Mouse (Mus musculus): ENCODE measurements around the gene Faim2. TPM values are rescaled to one million over a fixed set of nuclear protein-coding genes. Genes with fewer than 3 reads are reported as not detected.

The Faim2 gene
- total RNA-seq (2021) = 100 to 1,000 TPM; 421 to 422 TPM
- long read RNA-seq, experiment 1, full-length matches to known transcripts = 608 of 708 reads
- long read RNA-seq, experiment 1, partial matches to known transcripts = 18 of 708 reads
- long read RNA-seq, experiment 1, other reads (novel, unspliced or antisense) = 82 of 708 reads
- long read RNA-seq, experiment 2, full-length matches to known transcripts = 340 of 411 reads
- long read RNA-seq, experiment 2, partial matches to known transcripts = 12 of 411 reads
- long read RNA-seq, experiment 2, other reads (novel, unspliced or antisense) = 59 of 411 reads

DNA sequence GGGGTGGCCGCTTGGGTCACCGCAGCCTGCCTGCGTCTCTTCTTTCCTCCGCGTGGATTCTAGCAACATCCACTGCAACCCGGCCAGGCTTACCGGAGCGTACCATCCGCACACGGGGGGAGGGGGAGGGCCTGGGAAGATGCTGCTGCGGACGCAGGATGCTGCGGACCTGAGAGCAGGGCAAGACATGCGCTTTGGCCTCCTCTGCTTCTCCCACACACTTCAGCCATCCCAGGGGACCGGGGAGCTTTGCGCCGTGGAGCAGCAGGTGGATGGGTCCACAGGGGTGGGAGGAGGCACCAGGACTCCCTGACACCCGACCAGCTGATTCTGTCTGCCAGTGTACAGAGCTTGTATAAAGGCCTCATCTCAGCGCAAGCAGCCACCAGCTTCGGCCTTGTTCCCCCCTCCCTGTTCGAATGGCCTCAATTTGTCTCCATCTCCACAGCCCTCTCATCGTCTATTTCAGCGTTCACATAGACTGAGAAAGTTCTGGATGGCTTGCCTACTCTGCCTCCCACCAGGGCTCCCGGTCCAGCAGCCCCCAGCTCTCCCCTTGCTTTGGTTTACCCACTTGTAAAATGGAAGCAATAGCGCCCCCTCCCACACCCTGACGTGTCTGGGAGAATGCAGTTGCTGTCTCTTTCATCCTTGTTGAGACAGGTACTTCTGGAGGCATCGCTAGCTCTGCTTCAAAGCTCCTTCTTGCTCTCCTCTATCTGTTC is at the start of gene Faim2:
Gene Faim2, minus strand, starts transcription at position 537 of the 725 bp plus-strand sequence.
- peak; percentile 29 for TF ChIP-seq CTCF (IDR thresholded peaks at IDR 0.05)
- DNase-seq (ENCODE audit: extremely low spot score in 1 of 2, low spot score in 2 of 2) = peak; percentile 73 to 77
- Histone ChIP-seq H3K27ac (peak within 1 kb of the TSS; percentile 99), H3K4me3 (peak within 1 kb of the TSS; percentile 67)
- intact Hi-C loops (cut with DNase I) = no loop called here

DNA sequence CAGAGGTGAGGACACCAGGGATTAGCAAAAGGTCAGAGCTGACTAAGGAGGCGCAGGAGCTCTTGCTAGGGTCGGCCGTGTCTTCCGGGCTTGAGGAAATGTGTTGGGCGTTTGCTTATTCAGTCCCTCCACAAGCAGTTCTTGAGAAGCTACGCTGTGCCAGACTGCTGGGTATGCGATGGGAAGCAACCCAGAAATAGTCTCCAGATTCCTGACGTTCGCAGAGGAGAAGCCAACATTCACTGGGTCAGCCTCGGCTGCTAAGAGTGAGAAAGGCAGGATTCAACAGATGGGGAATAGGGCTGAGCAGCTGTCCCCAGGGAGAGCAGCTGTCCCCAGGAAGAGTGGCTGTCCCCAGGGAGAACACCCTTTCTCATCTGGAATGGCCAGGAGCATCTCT is 41.2 kb upstream of the Faim2 start:
- no peak overlapping the region for H3K4me3 ChIP-seq
- TF ChIP-seq CTCF (IDR thresholded peaks at IDR 0.05) = no peak
- intact Hi-C loops (cut with DNase I) = no loop called here
- DNase-seq (ENCODE audit: extremely low spot score in 1 of 2, low spot score in 2 of 2) = no peak
- H3K27ac ChIP-seq = no peak overlapping the region

DNA sequence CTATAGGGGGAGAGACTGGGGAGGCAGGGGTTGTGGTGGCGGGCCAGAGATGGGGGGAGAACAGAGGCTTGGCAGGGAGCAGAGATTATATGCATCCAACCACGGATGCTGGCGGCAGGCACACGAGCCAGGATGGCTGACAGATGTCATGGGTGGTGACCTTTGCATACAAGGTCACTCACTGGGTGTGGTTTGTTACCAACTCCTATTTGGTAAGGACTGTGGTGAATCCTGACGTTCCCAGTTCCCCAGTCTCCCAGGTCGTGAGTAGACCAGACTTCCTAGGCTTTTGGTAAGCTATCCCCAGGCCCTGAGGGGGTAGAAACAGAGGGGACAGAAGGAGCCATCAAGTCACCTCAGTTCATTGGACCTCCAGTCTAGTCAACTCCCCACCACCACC is 40.7 kb upstream of the Faim2 start:
- TF ChIP-seq CTCF (IDR thresholded peaks at IDR 0.05) = no peak
- no peak overlapping the region for H3K4me3 ChIP-seq
- DNase-seq (ENCODE audit: extremely low spot score in 1 of 2, low spot score in 2 of 2) = no peak
- no peak overlapping the region for H3K27ac ChIP-seq
- intact Hi-C loops (cut with DNase I) = no loop called here

DNA sequence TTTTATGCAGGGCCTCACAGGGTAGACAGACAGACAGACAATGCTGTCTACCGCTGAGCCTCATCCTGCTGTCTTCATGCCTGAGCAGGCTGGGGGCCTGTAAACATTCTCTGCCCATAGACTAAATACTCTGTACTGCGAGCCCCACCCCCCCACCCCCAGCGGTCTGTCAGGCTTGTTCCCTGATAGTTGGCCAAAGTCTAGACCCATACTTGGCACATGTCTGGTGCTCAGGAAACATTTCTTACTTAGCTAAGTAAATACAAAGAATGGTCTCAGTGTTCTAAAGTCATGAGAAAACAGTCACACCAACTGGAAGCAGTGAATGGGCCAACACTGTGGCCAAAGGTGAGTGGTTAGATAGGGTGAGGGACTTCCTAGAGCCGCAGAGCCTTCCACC is 39.4 kb upstream of the Faim2 start:
- DNase-seq (ENCODE audit: extremely low spot score in 1 of 2, low spot score in 2 of 2) = no peak
- H3K27ac ChIP-seq = no peak overlapping the region
- H3K4me3 ChIP-seq = no peak overlapping the region
- TF ChIP-seq CTCF (IDR thresholded peaks at IDR 0.05) = no peak
- intact Hi-C loops (cut with DNase I) = no loop called here

DNA sequence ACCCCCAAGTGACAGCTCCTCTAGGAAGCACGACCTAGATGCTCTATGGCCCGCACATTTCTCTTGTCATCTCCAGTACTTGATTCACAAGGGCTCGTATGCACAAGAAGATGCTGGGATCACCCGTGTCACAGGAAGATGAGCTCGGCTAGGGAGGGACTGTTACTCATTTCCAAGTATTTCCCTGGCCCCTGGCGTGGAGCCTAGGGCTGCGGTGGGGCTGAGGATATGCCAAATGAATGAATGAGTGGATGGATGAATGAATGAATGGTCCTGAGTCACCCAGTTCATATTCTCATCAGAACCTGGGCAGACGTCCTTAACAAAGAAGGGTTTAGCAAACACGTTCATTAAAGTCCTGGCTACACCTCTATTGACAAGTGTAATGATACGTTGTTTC is 32.3 kb upstream of the Faim2 start:
- no peak overlapping the region for H3K4me3 ChIP-seq
- no peak for TF ChIP-seq CTCF (IDR thresholded peaks at IDR 0.05)
- DNase-seq (ENCODE audit: extremely low spot score in 1 of 2, low spot score in 2 of 2) = no peak
- intact Hi-C loops (cut with DNase I) = no loop called here
- H3K27ac ChIP-seq = no peak overlapping the region

DNA sequence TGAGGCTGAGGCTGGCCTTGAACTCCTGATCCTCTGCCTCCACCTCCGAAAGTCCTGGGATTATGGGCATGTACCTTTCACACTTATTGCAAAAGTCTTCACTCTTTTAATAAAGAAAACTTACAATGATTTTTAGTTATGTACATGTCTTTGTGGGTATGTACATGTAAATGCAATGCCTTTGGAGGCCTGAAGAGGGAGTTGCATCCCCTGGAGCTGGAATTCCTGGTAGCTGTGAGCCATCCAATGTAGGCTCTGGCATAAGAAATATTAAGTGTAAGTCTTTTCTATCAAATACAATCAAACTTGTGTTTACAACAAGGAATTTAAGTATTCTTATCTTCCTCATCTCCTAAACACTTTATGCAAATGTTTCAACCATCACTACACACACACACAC is 31.0 kb upstream of the Faim2 start:
- Histone ChIP-seq H3K27ac (no peak overlapping the region), H3K4me3 (no peak overlapping the region)
- no peak for DNase-seq (ENCODE audit: extremely low spot score in 1 of 2, low spot score in 2 of 2)
- TF ChIP-seq CTCF (IDR thresholded peaks at IDR 0.05) = no peak; the same call in 1 of the 2 replicates
- intact Hi-C loops (cut with DNase I) = no loop called here

DNA sequence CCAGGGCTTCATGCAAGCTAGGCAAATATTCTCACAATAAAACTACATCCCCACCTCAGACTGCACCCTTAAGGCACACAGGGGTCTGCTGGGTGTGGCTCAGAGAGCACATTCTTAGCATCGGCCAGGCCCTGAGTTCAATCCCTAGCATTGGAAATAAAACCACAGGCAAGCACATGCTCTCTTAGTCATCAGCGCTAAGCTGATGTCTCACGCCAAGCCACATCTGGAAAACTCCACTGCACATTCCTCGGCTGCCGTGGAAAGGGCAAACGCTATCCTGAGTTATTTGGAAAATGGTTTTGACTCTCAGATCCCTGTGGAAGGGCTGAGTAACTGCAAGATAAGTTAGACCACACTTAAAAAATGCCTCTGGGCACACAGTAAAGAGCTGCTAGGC is 25.8 kb upstream of the Faim2 start:
- no peak for TF ChIP-seq CTCF (IDR thresholded peaks at IDR 0.05)
- DNase-seq (ENCODE audit: extremely low spot score in 1 of 2, low spot score in 2 of 2) = no peak
- Histone ChIP-seq H3K27ac (no peak overlapping the region), H3K4me3 (no peak overlapping the region)
- intact Hi-C loops (cut with DNase I) = no loop called here

DNA sequence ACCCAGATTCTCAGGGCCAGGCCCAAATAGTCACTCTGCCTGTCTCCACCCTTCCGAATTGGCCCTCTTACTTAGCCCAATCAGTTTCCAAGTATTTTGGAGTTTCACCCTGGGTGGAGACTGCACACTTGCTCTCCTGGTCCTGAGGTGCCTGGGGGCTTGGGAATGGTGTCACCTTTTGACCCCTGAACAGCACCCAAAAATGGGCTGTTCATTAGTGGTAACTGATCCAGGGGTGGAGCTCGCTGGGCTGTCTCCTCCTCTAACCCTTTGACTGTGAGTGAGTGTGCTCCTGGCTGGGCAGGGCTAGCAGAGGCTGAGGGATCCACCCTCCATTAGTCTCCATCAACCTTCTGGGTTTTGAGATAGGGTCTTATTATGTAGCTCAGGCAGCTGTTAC is 21.9 kb upstream of the Faim2 start:
- H3K4me3 ChIP-seq = no peak overlapping the region
- intact Hi-C loops (cut with DNase I) = no loop called here
- no peak for TF ChIP-seq CTCF (IDR thresholded peaks at IDR 0.05)
- DNase-seq (ENCODE audit: extremely low spot score in 1 of 2, low spot score in 2 of 2) = no peak
- no peak overlapping the region for H3K27ac ChIP-seq

DNA sequence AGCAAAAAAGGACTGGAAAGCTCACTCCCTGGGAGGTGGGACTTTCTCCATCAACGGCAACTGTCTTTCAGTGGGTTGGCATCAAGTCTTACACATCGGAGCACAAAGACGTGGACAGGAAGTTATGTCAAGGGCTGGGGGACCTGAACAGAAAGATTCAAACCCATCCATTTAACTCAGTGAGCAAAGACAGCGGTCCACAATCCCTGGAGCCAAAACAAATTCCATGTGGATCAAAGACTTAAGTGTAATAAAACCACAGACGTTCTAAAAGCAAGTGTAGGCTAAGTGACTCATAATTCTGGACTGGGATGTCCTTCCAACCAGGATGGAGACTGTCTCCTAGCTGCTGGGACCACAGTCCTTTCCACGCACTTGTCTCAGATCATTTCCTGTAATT is 19.8 kb upstream of the Faim2 start:
- no peak for TF ChIP-seq CTCF (IDR thresholded peaks at IDR 0.05)
- Histone ChIP-seq H3K27ac (no peak overlapping the region), H3K4me3 (no peak overlapping the region)
- intact Hi-C loops (cut with DNase I) = no loop called here
- no peak for DNase-seq (ENCODE audit: extremely low spot score in 1 of 2, low spot score in 2 of 2)

DNA sequence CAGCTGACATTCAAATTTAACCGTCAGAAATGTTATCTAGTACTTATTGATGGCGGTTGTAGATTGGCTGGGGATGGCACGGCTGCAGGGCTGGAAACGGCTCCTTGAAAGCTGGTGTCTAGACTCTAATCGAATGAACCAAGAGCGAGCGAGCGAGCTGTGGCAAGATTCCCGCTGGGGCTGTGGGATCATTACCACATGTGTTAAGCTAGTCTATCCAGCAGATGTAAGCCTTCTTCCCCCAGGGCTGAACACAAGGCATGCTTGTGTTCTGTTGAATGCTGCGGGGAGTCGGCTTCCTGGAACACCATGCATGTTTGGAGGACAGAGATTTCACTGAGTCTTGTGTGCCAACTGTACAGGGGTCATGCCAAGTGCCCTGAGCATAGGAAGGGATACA is 18.6 kb upstream of the Faim2 start:
- H3K27ac ChIP-seq = no peak overlapping the region
- no peak for TF ChIP-seq CTCF (IDR thresholded peaks at IDR 0.05)
- no peak overlapping the region for H3K4me3 ChIP-seq
- DNase-seq (ENCODE audit: extremely low spot score in 1 of 2, low spot score in 2 of 2) = no peak
- intact Hi-C loops (cut with DNase I) = no loop called here

DNA sequence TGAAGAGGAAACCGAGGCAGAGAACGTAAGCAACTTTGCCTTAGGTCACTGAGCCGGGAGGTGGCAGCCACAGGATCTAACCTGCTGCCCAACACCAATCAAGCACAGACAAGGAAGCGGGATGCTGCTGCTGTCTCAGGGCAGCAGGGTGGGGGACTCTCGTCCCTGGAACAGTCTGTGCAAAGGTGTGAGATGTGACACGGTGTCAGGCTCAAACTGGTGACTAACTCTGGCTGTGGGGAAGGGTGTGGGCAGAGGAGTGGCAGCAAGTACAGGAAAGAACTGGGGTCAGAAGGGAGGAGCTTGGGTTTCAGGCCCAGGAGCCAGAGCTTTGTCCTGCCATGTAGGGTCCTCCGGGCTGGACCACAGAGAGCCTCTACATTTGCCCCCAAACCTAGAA is 16.1 kb upstream of the Faim2 start:
- no peak for DNase-seq (ENCODE audit: extremely low spot score in 1 of 2, low spot score in 2 of 2)
- Histone ChIP-seq H3K27ac (no peak overlapping the region), H3K4me3 (no peak overlapping the region)
- intact Hi-C loops (cut with DNase I) = no loop called here
- TF ChIP-seq CTCF (IDR thresholded peaks at IDR 0.05) = no peak

DNA sequence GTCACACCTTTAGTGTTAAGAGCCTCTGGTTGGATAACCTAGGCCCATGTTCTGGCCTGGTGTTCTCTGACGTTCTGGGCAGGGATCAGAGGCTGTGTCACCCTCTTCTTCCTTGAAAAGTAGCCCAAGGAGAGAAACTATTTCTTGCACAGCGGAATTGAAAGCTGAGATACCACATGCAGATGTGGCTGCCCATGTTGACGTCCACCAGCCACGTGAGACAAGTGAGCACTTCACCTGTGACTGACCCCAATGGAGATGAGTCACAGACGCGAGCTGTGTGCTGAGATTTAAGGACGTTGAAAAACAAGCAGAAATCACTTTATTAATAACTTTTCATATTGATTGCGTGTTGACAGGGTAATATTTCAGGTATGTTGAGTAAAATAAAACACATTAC is 11.9 kb upstream of the Faim2 start:
- DNase-seq (ENCODE audit: extremely low spot score in 1 of 2, low spot score in 2 of 2) = no peak
- Histone ChIP-seq H3K27ac (no peak overlapping the region), H3K4me3 (no peak overlapping the region)
- no peak for TF ChIP-seq CTCF (IDR thresholded peaks at IDR 0.05)
- intact Hi-C loops (cut with DNase I) = no loop called here
